Mouse (Mus musculus) liver, postnatal 0 days (tissue): ENCODE measurements around the gene Fndc8.
A peak's percentile ranks its signal among the peaks of the same experiment; 100 is the strongest.

Source experiments
- CTCF ChIP-seq: sonication (generic); IDR thresholded peaks from 2 replicates; pipeline ENCODE4 v1.5.1; 2016; ENCODE audit warnings: antibody characterized with exemption, low read depth
- EP300 ChIP-seq: IDR thresholded peaks from 2 replicates; pipeline ENCODE4 v1.6.1; 2016; ENCODE audit warnings: antibody characterized with exemption, low read depth, mild to moderate bottlenecking

- TF ChIP-seq CTCF = peak; percentile 78
- TF ChIP-seq EP300 = no peak
Measured at GRCm38 (mm10) chr11:82845415-82846078, 46.4 kb upstream of the Fndc8 start.
